Mouse (Mus musculus): Measurements from ENCODE around the gene Lmo1.
A peak's percentile ranks its signal among the peaks of the same experiment; 100 is the strongest.
"Not testable (repeated sequence)": the region's sequence is repeated elsewhere in the genome, so short reads cannot be mapped to it uniquely, and the experiment has no call there.

Lmo1 gene

GRCm38 (mm10) chr7:109104894-109105293 is 70.1 kb downstream of the Lmo1 start:
- DNase-seq: no peak

- no peak for DNase-seq
These were observed 73.8 kb downstream of the Lmo1 start for GRCm38 (mm10) chr7:109101167-109101566.

- DNase-seq: peak; percentile 4 to 48
These were observed 76.6 kb downstream of the Lmo1 start for GRCm38 (mm10) chr7:109098145-109099018.

- DNase-seq: no peak
These were observed 77.8 kb downstream of the Lmo1 start for GRCm38 (mm10) chr7:109097203-109097602.

GRCm38 (mm10) chr7:109096618-109097017 is 78.4 kb downstream of the Lmo1 start:
- DNase-seq: no peak

- DNase-seq: no peak
These were observed 80.7 kb downstream of the Lmo1 start for GRCm38 (mm10) chr7:109094294-109094693.

- DNase-seq: not testable (repeated sequence)
These were observed 83.7 kb downstream of the Lmo1 start for GRCm38 (mm10) chr7:109091316-109091715.
